Mouse (Mus musculus): ENCODE measurements around the gene Gal3st1.

GRCm38 (mm10) chr11:4039951-4040350 is 56.5 kb downstream of the Gal3st1 start:
- TF ChIP-seq SIN3A (IDR thresholded peaks at IDR 0.05; ENCODE audit: low read length) (no peak), MYC (IDR thresholded peaks at IDR 0.05; ENCODE audit: low read depth, low read length) (no peak), CTCF (IDR thresholded peaks at IDR 0.05 in 2 of 3, conservative IDR thresholded peaks at IDR 0.05 in 1 of 3; ENCODE audit: control insufficient read depth in 1 of 3, insufficient read depth in 1 of 3, low read depth in 2 of 3, low read length in 3 of 3, poor library complexity in 1 of 3, severe bottlenecking in 1 of 3) (no peak), USF1 (IDR thresholded peaks at IDR 0.05; ENCODE audit: low read depth, low read length) (no peak), HCFC1 (IDR thresholded peaks at IDR 0.05; ENCODE audit: low read depth, low read length) (no peak), MAFK (IDR thresholded peaks at IDR 0.05; ENCODE audit: borderline replicate concordance, low read depth, low read length) (no peak), CHD1 (IDR thresholded peaks at IDR 0.05; ENCODE audit: low read depth, low read length) (no peak), POLR2A (IDR thresholded peaks at IDR 0.05; ENCODE audit: control insufficient read depth in 1 of 2, insufficient read depth in 1 of 2, low read depth in 1 of 2, low read length in 2 of 2, poor library complexity in 1 of 2) (no peak), CHD2 (IDR thresholded peaks at IDR 0.05; ENCODE audit: low read length) (no peak), ZNF384 (IDR thresholded peaks at IDR 0.05; ENCODE audit: low read depth, low read length) (no peak), NRF1 (IDR thresholded peaks at IDR 0.05; ENCODE audit: insufficient read depth, low read depth, low read length, poor library complexity, severe bottlenecking) (no peak), KAT2A (conservative IDR thresholded peaks at IDR 0.05; ENCODE audit: low read depth, low read length) (no peak), TBP (IDR thresholded peaks at IDR 0.05; ENCODE audit: low read depth, low read length) (no peak), MAZ (IDR thresholded peaks at IDR 0.05; ENCODE audit: low read depth, low read length) (no peak)
